Mouse (Mus musculus) activated CD4-positive, CD25-positive, alpha-beta regulatory T cell, adult 4 months (primary cell): ENCODE measurements around the gene Rpl36a-ps1. TPM values are rescaled to one million over a fixed set of nuclear protein-coding genes. Genes with fewer than 3 reads are reported as not detected.

Source experiments
- ATAC-seq: one replicate; pipeline ENCODE4 v1.8.0; 2017
- polyA plus RNA-seq, 2 experiments: library from polyadenylated mRNA; unstranded; fragments of 100-300 nt; shearing (Covaris generic); gene quantifications; one replicate each; pipeline ENCODE4 v1.2.1; 2017

Rpl36a-ps1 gene
- polyA plus RNA-seq, 2 experiments from 2014 or later, result 32.3 to 44.8 TPM

- ATAC-seq, result no peak
Observed at GRCm38 (mm10) chr14:98951626-98952290, 42.4 kb downstream of the Rpl36a-ps1 start.

Other genes with a start within 250 kb of the Rpl36a-ps1 start
- gene Mzt1, start 51.8 kb upstream of the Rpl36a-ps1 start, polyA plus RNA-seq, result 10 to 100 TPM; 56.1 to 58.4 TPM
- gene Bora, start 51.9 kb upstream of the Rpl36a-ps1 start, polyA plus RNA-seq, result 10 to 100 TPM; 27.4 to 31.0 TPM
- 10 to 100 TPM; 18.0 to 18.5 TPM for gene Pibf1, start 105.1 kb upstream of the Rpl36a-ps1 start, polyA plus RNA-seq
- 1 to 10 TPM; 5.3 to 9.0 TPM for gene Dis3, start 105.5 kb upstream of the Rpl36a-ps1 start, polyA plus RNA-seq